Mouse (Mus musculus) neural tube, embryonic 15.5 days (tissue): ENCODE measurements around the gene Prr3. TPM values are rescaled to one million over a fixed set of nuclear protein-coding genes. Genes with fewer than 3 reads are reported as not detected.

Source experiments
- ATAC-seq: fragments of 200-750 bp; cut with Nextera tagmentation; 2 replicates; pipeline ENCODE4 v1.8.0; 2017; ENCODE audit warnings: mild to moderate bottlenecking, moderate TSS enrichment, moderate library complexity; ENCODE audit not compliant: low FRiP score
- H3K27ac ChIP-seq: fragments of 300-500 bp; sonication (generic); replicated peaks from 2 replicates; pipeline ENCODE4 v1.5.1; 2015; ENCODE audit warnings: mild to moderate bottlenecking, inconsistent platforms
- H3K27me3 ChIP-seq: fragments of 300-500 bp; sonication (generic); replicated peaks from 2 replicates; pipeline ENCODE4 v1.6.1; 2015; ENCODE audit warnings: inconsistent platforms
- H3K36me3 ChIP-seq: fragments of 300-500 bp; sonication (generic); 2 replicates; pipeline ENCODE4 v1.6.1; 2015; ENCODE audit warnings: inconsistent platforms
- H3K4me1 ChIP-seq: fragments of 300-500 bp; sonication (generic); 2 replicates; pipeline ENCODE4 v1.6.1; 2015; ENCODE audit warnings: inconsistent platforms
- H3K4me2 ChIP-seq: fragments of 300-500 bp; sonication (generic); 2 replicates; pipeline ENCODE4 v1.6.1; 2015; ENCODE audit warnings: inconsistent platforms, mild to moderate bottlenecking, moderate library complexity
- H3K4me3 ChIP-seq: fragments of 300-500 bp; sonication (generic); replicated peaks from 2 replicates; pipeline ENCODE4 v1.5.1; 2015; ENCODE audit warnings: mild to moderate bottlenecking, inconsistent platforms
- H3K9ac ChIP-seq: fragments of 300-500 bp; sonication (generic); replicated peaks from 2 replicates; pipeline ENCODE4 v1.6.1; 2015; ENCODE audit warnings: mild to moderate bottlenecking, inconsistent platforms
- H3K9me3 ChIP-seq: fragments of 300-500 bp; sonication (generic); replicated peaks from 2 replicates; pipeline ENCODE4 v1.6.1; 2016; ENCODE audit warnings: inconsistent platforms
- WGBS: fragments of 180-500 bp; shearing (Covaris S2); methylation state at CpG from one replicate; pipeline ENCODE4 v1.1.7; 2015; ENCODE audit warnings: mixed read lengths; 5-methylcytosine and 5-hydroxymethylcytosine counted together
- polyA plus RNA-seq: library from polyadenylated mRNA; unstranded; fragments of >200 nt; fragmentation: Nextera tagmentation; extraction: Ambion mirVana; gene quantifications from 2 replicates; pipeline ENCODE4 v1.2.1, GENCODE M21; 2015

Gene Prr3
- polyA plus RNA-seq, 1 experiment from 2014 or later = 87.9 TPM

DNA sequence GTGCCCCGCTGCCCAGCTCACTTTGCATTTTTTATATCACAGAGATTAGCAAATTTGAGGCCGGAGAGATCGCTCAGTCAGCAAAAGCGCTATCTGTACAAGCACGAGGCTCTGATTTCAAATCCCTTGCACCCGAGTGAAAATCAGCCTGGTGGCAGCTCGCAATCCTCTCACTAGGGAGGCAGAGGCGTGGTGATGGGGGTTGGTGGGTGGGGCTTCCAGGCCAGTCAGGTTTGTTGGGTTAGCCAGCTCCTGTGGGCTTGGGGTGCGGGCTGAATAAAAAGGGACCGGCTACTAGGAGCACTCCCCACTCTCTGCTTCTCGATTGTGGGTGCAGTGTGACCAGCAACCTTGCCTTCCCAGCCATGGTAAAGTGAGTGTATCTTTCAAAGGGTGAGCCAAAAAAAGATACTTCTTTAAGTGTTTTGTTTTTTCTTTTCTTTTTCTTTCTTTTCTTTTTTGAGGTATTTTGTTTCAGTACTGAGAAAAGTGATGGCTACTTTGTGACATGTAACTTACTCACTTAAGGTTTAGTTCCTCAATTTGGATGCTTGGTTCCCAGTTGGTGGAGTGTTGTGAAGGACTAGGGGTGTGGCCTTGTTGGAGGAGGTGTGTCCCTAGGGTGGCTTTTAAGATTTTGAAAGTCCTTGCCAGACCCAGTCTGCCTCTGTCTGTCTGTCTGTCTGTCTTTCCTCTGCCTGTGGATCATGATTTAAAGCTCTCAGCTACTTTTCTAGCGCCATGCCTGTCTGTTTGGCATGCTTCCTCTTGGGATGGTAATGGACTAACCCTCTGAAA is 17.9 kb upstream of the Prr3 start:
- no peak overlapping the region; the same call in 1 of the 2 replicates for H3K9ac ChIP-seq
- H3K4me3 ChIP-seq = no peak overlapping the region
- H3K4me1 ChIP-seq = peaks cover 30% of the 10 kb centered on the region
- WGBS = 61% methylated on average over 12 of the region's 12 CpGs
- H3K27ac ChIP-seq = no peak overlapping the region
- peak overlapping the region; percentile 13; the same call in 1 of the 2 replicates for H3K4me2 ChIP-seq
- H3K9me3 ChIP-seq = no peaks in the 10 kb centered on the region
- H3K36me3 ChIP-seq = no peaks in the 10 kb centered on the region
- H3K27me3 ChIP-seq = no peaks in the 10 kb centered on the region
- no peak for ATAC-seq

DNA sequence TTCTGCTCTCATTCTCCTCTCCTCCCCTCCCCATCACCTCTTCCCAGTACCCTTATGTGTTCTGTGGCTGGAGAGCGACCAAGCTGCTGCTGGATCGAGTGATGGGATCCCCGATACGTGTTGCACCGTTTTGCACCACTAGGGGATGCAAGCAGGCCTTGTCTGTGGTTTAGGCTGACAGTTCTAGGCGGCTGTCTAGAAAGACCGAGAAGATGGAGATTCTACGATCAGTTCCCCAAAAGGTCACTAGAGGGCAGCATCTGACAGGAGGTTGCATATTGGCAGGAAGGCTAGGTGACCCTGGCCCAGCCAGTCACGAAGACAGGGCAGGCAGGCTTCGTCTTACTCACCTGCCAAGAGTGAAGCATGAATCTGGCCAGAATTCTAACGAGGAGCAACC is 16.9 kb upstream of the Prr3 start:
- peak; percentile 62 for ATAC-seq

DNA sequence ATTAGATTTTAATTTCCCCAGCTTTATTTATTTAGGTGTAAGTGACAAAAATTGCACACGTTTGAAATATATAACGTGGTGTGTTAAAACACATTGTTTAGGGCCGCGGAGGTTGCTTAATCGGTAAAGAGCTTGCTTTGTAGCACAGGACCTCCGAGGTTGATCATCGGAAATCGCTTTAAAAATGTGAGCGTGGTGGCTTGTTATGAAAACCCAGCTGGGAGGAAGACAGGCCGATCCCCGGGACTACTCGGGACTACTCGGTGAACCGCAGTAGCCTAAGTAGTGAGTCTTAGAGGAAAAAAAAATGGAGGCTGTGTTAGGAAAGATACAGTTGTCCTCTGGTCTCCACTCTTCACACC is 14.8 kb upstream of the Prr3 start:
- peak overlapping the region; percentile 63 for H3K4me2 ChIP-seq
- H3K9ac ChIP-seq = peak overlapping the region; percentile 63
- no peaks in the 10 kb centered on the region for H3K9me3 ChIP-seq
- H3K4me1 ChIP-seq = peaks cover 30% of the 10 kb centered on the region
- H3K27me3 ChIP-seq = no peaks in the 10 kb centered on the region
- no peaks in the 10 kb centered on the region for H3K36me3 ChIP-seq
- H3K27ac ChIP-seq = peak overlapping the region; percentile 82
- WGBS = 2% methylated on average over 14 of the region's 14 CpGs
- ATAC-seq = no peak
- H3K4me3 ChIP-seq = peak overlapping the region; percentile 56

More for the DNA sequence above, 16.9 kb upstream of the Prr3 start:
- H3K27ac ChIP-seq = no peak overlapping the region
- peak overlapping the region; percentile 13 for H3K4me2 ChIP-seq
- H3K4me3 ChIP-seq = no peak overlapping the region; the same call in 1 of the 2 replicates
- no peak overlapping the region for H3K9ac ChIP-seq
- H3K9me3 ChIP-seq = no peaks in the 10 kb centered on the region
- H3K36me3 ChIP-seq = no peaks in the 10 kb centered on the region
- H3K4me1 ChIP-seq = peaks cover 30% of the 10 kb centered on the region
- 2% methylated on average over 11 of the region's 11 CpGs for WGBS
- H3K27me3 ChIP-seq = no peaks in the 10 kb centered on the region

DNA sequence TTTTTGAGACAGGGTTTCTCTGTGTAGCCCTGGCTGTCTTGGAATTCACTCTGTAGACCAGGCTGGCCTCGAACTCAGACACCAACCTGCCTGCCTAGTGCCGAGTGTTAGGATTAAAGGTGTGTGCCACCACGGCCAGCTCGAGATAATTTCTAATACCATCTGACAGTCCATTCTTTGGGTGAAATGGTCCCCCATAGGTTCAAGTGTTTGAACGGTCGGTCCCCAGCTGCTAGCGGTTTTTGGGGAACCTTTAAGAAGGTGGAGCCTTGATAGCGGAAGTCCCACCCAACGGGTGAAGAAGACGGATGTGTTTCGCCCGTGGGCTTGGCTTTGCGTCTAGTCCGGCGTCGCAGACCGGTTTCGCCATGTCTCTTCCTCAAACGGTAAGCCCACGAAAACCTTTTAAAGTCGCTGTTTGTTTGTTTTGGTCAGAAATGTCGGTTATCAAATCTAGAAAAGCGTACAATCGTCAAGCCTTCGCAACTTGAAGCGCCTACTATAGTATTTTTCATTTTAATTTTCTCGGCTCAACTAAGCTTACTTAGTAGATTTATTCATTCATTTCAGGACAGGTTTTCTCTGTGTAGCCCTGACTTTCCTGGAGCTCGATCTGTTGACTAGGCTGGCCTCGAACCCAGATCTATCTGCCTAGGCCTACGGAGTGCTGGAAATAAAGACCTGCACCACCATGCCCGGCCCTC is 14.3 kb upstream of the Prr3 start:
- peak overlapping the region; percentile 82 for H3K27ac ChIP-seq
- ATAC-seq = peak; percentile 84
- peak overlapping the region; percentile 63 for H3K9ac ChIP-seq
- H3K4me1 ChIP-seq = peaks cover 30% of the 10 kb centered on the region
- no peaks in the 10 kb centered on the region for H3K9me3 ChIP-seq
- peak overlapping the region; percentile 63 for H3K4me2 ChIP-seq
- H3K4me3 ChIP-seq = peak overlapping the region; percentile 56
- WGBS = 3% methylated on average over 31 of the region's 31 CpGs
- H3K36me3 ChIP-seq = peaks cover 4% of the 10 kb centered on the region; the same call in 1 of the 2 replicates
- no peaks in the 10 kb centered on the region for H3K27me3 ChIP-seq

DNA sequence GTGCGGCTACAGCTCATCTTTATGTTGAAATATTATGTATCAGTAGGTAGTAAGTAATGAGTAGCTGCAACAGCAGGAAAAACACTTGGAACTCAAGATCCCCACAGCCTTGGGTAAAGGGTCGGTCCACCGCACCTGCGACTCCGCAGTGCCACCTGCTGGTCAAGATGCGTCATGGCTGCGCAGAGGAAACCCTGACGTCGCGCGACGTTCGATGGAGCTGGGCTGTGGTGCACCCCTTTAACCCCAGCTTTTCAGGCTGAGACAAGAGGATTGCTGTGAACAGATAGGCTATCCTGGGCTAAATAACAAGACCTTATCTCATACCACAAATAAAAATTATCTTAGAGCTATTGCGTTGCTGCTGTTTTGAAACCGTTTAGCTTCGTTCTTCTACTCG is 13.6 kb upstream of the Prr3 start:
- peaks cover 30% of the 10 kb centered on the region for H3K4me1 ChIP-seq
- peaks cover 10% of the 10 kb centered on the region for H3K36me3 ChIP-seq
- 7% methylated on average over 17 of the region's 17 CpGs for WGBS
- H3K9me3 ChIP-seq = no peaks in the 10 kb centered on the region
- H3K4me3 ChIP-seq = peak overlapping the region; percentile 56
- H3K9ac ChIP-seq = no peak overlapping the region
- H3K4me2 ChIP-seq = peak overlapping the region; percentile 63
- peak overlapping the region; percentile 60 for H3K27ac ChIP-seq
- H3K27me3 ChIP-seq = no peaks in the 10 kb centered on the region
- peak; percentile 80 for ATAC-seq

DNA sequence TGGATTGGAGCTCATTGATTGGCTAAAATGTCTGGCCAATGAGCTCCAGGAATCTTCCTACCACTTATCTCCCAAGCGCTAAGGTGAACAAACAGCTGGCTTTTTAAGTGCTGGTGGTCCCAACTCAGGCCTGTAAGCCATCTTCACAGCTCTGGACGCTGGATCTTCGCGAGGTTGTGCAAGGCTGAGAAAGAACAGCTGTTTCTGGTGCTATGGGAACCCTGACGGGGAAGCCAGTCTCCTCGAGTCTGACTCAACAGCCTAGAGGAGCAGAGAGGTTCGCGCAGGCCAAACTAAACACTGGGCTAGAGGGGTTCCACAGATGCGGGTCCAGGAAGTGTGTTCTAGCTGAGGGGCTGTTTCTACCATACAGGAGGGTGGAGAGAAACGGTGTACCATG is 11.7 kb upstream of the Prr3 start:
- H3K4me2 ChIP-seq = no peak overlapping the region
- peaks cover 14% of the 10 kb centered on the region for H3K4me1 ChIP-seq
- whole genome bisulfite sequencing = 57% methylated on average over 10 of the region's 10 CpGs
- no peaks in the 10 kb centered on the region for H3K27me3 ChIP-seq
- H3K27ac ChIP-seq = no peak overlapping the region
- no peak overlapping the region for H3K4me3 ChIP-seq
- no peak for ATAC-seq
- H3K36me3 ChIP-seq = peaks cover 29% of the 10 kb centered on the region
- no peak overlapping the region for H3K9ac ChIP-seq
- H3K9me3 ChIP-seq = no peaks in the 10 kb centered on the region

DNA sequence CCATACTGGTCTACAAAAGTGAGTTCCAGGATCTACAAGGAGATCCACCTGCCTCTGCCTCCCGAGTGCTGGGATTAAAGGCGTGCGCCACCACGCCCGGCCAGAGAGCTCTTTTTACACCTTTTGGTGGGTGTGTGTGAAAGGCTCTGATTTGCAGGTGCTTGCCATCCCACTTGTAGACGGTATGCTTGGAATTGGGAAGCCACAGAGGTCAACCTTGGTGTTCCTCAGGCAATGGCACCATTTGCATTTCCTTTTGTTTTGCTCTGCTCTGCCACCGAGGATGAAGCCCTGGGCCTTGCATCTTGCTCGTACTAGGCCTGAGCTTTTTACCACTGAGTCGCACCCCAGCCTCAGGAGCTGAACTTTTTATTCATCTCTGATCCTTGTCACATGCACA is 1.7 kb upstream of the Prr3 start:
- 92% methylated on average over 9 of the region's 9 CpGs for WGBS
- ATAC-seq = no peak
- H3K4me2 ChIP-seq = peak overlapping the region; percentile 80; the same call in 1 of the 2 replicates
- H3K27ac ChIP-seq = no peak overlapping the region
- H3K4me3 ChIP-seq = no peak overlapping the region
- peaks cover 33% of the 10 kb centered on the region for H3K4me1 ChIP-seq
- no peaks in the 10 kb centered on the region for H3K9me3 ChIP-seq
- no peak overlapping the region for H3K9ac ChIP-seq
- H3K27me3 ChIP-seq = no peaks in the 10 kb centered on the region
- H3K36me3 ChIP-seq = peaks cover 48% of the 10 kb centered on the region

DNA sequence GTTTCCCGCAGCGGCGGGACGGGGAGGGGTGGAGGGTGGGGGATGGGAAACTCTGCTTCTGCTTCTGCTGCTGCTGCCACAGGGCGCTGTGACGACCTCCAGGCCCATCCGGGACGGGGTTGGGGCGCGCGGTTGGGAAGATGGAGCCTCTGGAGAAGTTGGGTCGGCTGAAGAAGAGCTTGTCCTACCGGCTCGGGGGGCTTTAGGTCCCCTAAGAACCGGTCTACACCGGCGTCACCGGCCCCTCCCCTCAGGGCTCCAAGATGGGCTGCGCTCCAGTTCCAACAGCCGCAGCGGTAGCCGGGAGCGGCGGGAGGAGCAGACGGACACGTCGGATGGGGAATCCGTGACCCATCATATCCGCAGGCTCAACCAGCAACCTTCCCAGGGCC is 323 bp upstream of the Prr3 start:
- Histone ChIP-seq H3K4me1 (peaks cover 33% of the 10 kb centered on the region), H3K4me2 (peak overlapping the region; percentile 80), H3K27ac (peak overlapping the region; percentile 98), H3K36me3 (peaks cover 38% of the 10 kb centered on the region), H3K27me3 (no peaks in the 10 kb centered on the region), H3K9ac (peak overlapping the region; percentile 91), H3K9me3 (no peaks in the 10 kb centered on the region), H3K4me3 (peak overlapping the region; percentile 94)
- peak; percentile 15 for ATAC-seq
- under 1% methylated on average over 29 of the region's 29 CpGs for WGBS

DNA sequence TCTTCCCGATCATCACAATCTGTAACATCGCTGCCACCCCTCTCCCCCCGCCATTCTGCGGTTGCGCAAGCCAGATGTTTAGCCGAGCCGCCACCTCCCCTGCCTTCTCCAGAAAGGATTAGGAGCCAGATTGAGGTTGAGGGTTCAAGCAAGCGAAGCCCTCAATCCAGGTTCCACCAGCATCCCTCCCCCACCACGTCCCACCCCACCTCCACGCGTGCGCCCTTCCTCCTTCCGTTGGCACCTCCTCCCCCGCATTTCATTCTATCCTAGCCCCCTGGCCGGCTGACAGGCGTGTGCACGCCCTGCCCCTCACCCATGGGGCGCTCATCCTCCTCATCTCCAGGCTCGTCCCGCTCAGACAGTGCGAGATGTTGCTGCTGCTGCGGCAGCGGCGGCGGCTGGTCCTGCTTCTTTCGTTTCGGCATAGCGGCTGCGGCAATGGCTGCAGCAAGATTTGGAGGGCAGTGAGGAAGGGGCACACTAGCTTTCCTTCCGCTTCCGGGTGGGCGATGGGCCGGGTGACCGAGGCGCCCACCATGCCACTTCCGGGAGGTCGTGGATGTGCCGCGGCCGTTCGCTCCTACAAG is 1.1 kb downstream of the Prr3 start:
- Histone ChIP-seq H3K4me3 (peak overlapping the region; percentile 94), H3K36me3 (peaks cover 39% of the 10 kb centered on the region), H3K27me3 (no peaks in the 10 kb centered on the region), H3K4me2 (peak overlapping the region; percentile 80), H3K4me1 (peaks cover 33% of the 10 kb centered on the region), H3K9me3 (no peaks in the 10 kb centered on the region), H3K27ac (peak overlapping the region; percentile 98), H3K9ac (peak overlapping the region; percentile 91)
- WGBS = under 1% methylated on average over 41 of the region's 41 CpGs
- peak; percentile 91 for ATAC-seq

DNA sequence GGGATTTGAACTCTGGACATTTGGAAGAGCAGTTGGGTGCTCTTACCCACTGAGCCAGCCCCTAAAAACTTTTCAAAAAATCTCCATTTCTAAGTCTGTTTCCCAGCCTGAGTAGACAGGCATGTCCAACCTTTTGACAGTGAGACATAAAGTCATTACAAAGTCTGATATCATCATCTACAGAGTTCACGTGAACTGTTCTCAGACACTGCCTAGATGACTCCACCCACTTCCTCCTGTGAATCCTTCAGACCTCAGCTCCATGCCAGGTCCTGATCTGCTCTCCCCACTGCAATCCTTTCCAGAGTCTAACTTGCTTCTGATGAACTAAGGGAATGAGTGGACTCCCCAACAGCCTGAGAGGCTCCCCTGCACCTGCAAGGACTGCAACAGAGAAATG is 7.9 kb downstream of the Prr3 start:
- Histone ChIP-seq H3K4me3 (no peak overlapping the region), H3K9ac (no peak overlapping the region), H3K27me3 (no peaks in the 10 kb centered on the region), H3K27ac (no peak overlapping the region), H3K4me2 (no peak overlapping the region), H3K9me3 (no peaks in the 10 kb centered on the region), H3K36me3 (peaks cover 35% of the 10 kb centered on the region), H3K4me1 (peaks cover 31% of the 10 kb centered on the region)
- WGBS = 74% methylated on average over 1 of the region's 1 CpGs
- ATAC-seq = no peak

DNA sequence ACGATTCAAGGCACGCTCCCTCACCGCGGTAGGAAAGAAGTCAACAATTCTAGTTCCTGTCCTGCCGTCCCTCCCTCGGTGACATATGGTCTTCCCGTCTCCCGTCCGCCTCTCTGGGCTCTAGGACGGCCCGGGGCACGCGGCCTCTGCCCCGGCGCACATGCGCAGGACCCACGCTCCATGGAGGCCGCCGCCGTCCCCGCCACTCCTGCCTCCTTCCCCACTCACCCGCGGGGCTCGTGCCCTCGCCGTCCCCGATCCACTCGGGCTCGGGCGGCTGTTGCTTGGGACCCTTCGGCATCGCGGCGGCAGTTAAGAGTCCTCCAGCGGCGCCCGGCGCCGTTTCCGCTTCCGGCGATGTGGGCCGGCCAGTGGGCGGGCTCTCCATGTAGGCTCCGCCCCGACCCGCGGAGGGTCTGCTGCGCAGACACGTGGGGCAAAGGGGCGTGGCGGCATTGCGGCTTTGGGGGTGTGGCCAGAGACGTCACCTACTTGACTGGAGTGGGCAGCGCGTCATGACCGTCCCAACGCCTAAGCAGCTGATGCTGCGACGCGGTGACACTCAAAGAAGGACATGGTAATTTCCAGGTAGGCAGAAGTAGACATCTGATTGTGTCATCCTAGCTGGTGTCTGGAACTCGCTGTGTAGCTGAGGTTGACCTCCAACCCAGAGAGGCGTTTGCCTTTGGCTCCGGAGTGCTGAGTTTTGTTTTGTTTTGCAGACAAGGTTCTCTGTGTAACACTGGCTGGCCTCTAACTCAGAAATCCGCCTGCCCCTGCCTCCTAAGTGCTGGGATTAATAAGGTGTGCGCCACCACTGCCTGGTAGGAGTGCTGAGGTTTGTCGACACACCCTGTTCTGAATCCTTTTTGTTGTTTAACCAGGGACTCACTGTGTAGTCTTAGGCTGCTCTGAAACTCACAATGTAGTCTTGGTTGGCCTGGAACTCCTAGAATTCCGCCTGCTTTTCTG is 10.3 kb downstream of the Prr3 start, which contains the start of gene Abcf1:
Abcf1 (minus strand) TSS at position 344 of the 972 bp plus-strand sequence.
- Histone ChIP-seq H3K9ac (peak within 1 kb of the TSS; percentile 78), H3K27me3 (no peaks in the 10 kb centered on the region), H3K9me3 (no peaks in the 10 kb centered on the region), H3K4me2 (peak within 1 kb of the TSS; percentile 86), H3K36me3 (peaks cover 36% of the 10 kb centered on the region), H3K4me1 (peaks cover 33% of the 10 kb centered on the region), H3K27ac (peak within 1 kb of the TSS; percentile 82), H3K4me3 (peak within 1 kb of the TSS; percentile 76)
- ATAC-seq = peak; percentile 96
- WGBS = 1% methylated on average over 68 of the region's 68 CpGs
